Mouse (Mus musculus): Measurements from ENCODE around the gene Cdca4. TPM values are rescaled to one million over a fixed set of nuclear protein-coding genes. Genes with fewer than 3 reads are reported as not detected.

Cdca4 gene
- polyA plus RNA-seq, 1 experiment, result 21.5 TPM

- H3K4me3 ChIP-seq, result no peak overlapping the region
- H3K27me3 ChIP-seq (ENCODE audit: control insufficient read depth, insufficient read depth, insufficient read length), result no peaks in the 10 kb centered on the region
- no peak overlapping the region for H3K4me2 ChIP-seq (ENCODE audit: low read depth)
- no peaks in the 10 kb centered on the region for H3K79me2 ChIP-seq (ENCODE audit: control insufficient read depth, insufficient read depth)
- H3ac ChIP-seq (ENCODE audit: control insufficient read depth, insufficient read length), result no peak overlapping the region
- TF ChIP-seq CEBPB (IDR thresholded peaks at IDR 0.05; ENCODE audit: insufficient read depth, poor library complexity, severe bottlenecking), result no peak
- peak in 2 of 3 experiments; percentile 24 to 30 for TF ChIP-seq MYOD1 (IDR thresholded peaks at IDR 0.05; ENCODE audit: control insufficient read depth in 1 of 3, insufficient read length in 2 of 3, low read depth in 2 of 3)
- H3K36me3 ChIP-seq (ENCODE audit: control insufficient read depth, insufficient read depth), result no peaks in the 10 kb centered on the region
Observed at GRCm38 (mm10) chr12:112859930-112860329, 30.7 kb upstream of the Cdca4 start.

- H3K79me2 ChIP-seq (ENCODE audit: control insufficient read depth, insufficient read depth), result no peaks in the 10 kb centered on the region
- TF ChIP-seq TCF12 (IDR thresholded peaks at IDR 0.05; ENCODE audit: insufficient read depth, poor library complexity, severe bottlenecking) (no peak), E2F4 (IDR thresholded peaks at IDR 0.05; ENCODE audit: insufficient read depth) (no peak), SRF (IDR thresholded peaks at IDR 0.05; ENCODE audit: control insufficient read depth, insufficient read length, low read depth) (no peak)
Observed at GRCm38 (mm10) chr12:112858581-112859336, 29.5 kb upstream of the Cdca4 start.

GRCm38 (mm10) chr12:112857021-112857925, 28.1 kb upstream of the Cdca4 start:
- Histone ChIP-seq H3K27me3 (ENCODE audit: control insufficient read depth, insufficient read depth, insufficient read length) (no peaks in the 10 kb centered on the region), H3K4me2 (ENCODE audit: low read depth) (no peak overlapping the region), H3K79me2 (ENCODE audit: control insufficient read depth, insufficient read depth) (no peaks in the 10 kb centered on the region), H3K4me3 (no peak overlapping the region), H3ac (ENCODE audit: control insufficient read depth, insufficient read length) (no peak overlapping the region), H3K36me3 (ENCODE audit: control insufficient read depth, insufficient read depth) (no peaks in the 10 kb centered on the region)
- TF ChIP-seq MYOD1 (IDR thresholded peaks at IDR 0.05; ENCODE audit: control insufficient read depth in 1 of 3, insufficient read length in 2 of 3, low read depth in 2 of 3) (peak in 1 of 3 experiments; percentile 14), USF1 (IDR thresholded peaks at IDR 0.05; ENCODE audit: low read depth) (no peak)

More at GRCm38 (mm10) chr12:112858581-112859336, 29.5 kb upstream of the Cdca4 start:
- Histone ChIP-seq H3K27me3 (ENCODE audit: control insufficient read depth, insufficient read depth, insufficient read length) (no peaks in the 10 kb centered on the region), H3K36me3 (ENCODE audit: control insufficient read depth, insufficient read depth) (no peaks in the 10 kb centered on the region), H3ac (ENCODE audit: control insufficient read depth, insufficient read length) (no peak overlapping the region), H3K4me2 (ENCODE audit: low read depth) (no peak overlapping the region), H3K4me3 (no peak overlapping the region)

DNA sequence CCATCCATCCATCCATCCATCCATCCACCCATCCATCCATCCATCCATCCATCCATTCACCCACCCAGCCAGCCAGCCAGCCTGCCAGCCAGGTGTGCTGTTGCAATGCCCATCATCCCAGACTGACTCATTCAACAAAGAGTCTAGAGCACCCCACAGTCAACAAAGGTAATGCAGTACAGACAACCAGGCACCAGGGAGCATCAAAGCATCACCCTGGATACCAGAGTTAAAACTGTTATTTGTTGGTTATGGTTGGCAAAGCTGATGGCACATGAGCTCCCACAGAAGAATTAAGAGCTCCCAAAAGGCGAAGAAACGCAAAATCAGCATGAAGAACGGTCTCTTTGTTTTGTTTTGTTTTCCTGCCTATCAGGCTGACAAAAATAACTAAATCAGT, 27.1 kb upstream of the Cdca4 start:
- H3K27me3 ChIP-seq (ENCODE audit: control insufficient read depth, insufficient read depth, insufficient read length), result no peaks in the 10 kb centered on the region
- no peaks in the 10 kb centered on the region for H3K36me3 ChIP-seq (ENCODE audit: control insufficient read depth, insufficient read depth)
- H3ac ChIP-seq (ENCODE audit: control insufficient read depth, insufficient read length), result no peak overlapping the region
- no peak overlapping the region for H3K4me2 ChIP-seq (ENCODE audit: low read depth)
- TF ChIP-seq MYOD1 (IDR thresholded peaks at IDR 0.05; ENCODE audit: control insufficient read depth in 1 of 3, insufficient read length in 2 of 3, low read depth in 2 of 3) (no peak), MAX (IDR thresholded peaks at IDR 0.05; ENCODE audit: low read depth) (no peak), SRF (IDR thresholded peaks at IDR 0.05; ENCODE audit: control insufficient read depth, insufficient read length, low read depth) (no peak), MYOG (IDR thresholded peaks at IDR 0.05; ENCODE audit: control insufficient read depth in 1 of 3, insufficient read depth in 1 of 3, insufficient read length in 2 of 3, low read depth in 2 of 3) (no peak), POLR2A (IDR thresholded peaks at IDR 0.05; ENCODE audit: insufficient read length, low read depth) (no peak)
- H3K79me2 ChIP-seq (ENCODE audit: control insufficient read depth, insufficient read depth), result no peaks in the 10 kb centered on the region
- H3K4me3 ChIP-seq, result no peak overlapping the region

DNA sequence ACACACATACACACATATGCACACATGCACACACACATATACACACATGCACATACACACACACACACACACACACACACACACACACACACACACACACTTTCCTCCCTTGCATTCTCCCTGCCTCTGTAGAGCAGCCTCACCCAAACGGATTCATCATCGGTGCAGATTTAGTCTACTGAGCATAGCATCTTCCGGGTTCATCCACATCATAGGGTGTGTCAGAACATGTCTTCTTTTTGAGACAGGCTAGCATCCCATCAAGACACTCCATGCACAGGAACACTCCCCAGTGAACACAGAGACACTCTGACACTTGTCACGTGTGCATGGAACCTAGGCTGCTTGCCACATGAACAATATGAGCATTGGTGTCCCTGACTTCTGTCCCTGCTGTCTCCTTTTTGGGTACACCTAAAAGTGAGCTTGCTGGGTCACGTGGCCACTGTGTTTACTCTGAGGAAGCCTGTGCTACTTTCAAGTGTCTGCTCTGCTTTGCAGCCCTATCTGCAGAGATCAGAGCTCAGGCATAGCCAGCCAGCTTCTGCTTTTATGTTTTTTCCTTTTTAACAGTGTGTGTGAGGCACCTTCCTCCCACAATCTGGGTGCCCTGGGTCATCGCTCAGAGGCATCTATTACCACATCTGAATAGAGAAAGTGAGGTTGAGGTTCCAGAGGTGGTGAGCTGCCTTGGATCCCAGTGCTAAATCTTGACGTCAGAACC, 25.5 kb upstream of the Cdca4 start:
- Histone ChIP-seq H3ac (ENCODE audit: control insufficient read depth, insufficient read length) (no peak overlapping the region), H3K27me3 (ENCODE audit: control insufficient read depth, insufficient read depth, insufficient read length) (no peaks in the 10 kb centered on the region), H3K79me2 (ENCODE audit: control insufficient read depth, insufficient read depth) (no peaks in the 10 kb centered on the region), H3K36me3 (ENCODE audit: control insufficient read depth, insufficient read depth) (no peaks in the 10 kb centered on the region), H3K4me3 (no peak overlapping the region), H3K4me2 (ENCODE audit: low read depth) (no peak overlapping the region)
- TF ChIP-seq MYOG (IDR thresholded peaks at IDR 0.05; ENCODE audit: control insufficient read depth in 1 of 3, insufficient read depth in 1 of 3, insufficient read length in 2 of 3, low read depth in 2 of 3), result no peak
- TF ChIP-seq MYOD1 (IDR thresholded peaks at IDR 0.05; ENCODE audit: control insufficient read depth in 1 of 3, insufficient read length in 2 of 3, low read depth in 2 of 3), result no peak
- peak; percentile 54 for TF ChIP-seq USF1 (IDR thresholded peaks at IDR 0.05; ENCODE audit: low read depth)

Measured in myocyte (in vitro differentiated cells).